Mouse (Mus musculus) stomach, embryonic 16.5 days (tissue): ENCODE results near the gene Spink4. TPM values are rescaled to one million over a fixed set of nuclear protein-coding genes. Genes with fewer than 3 reads are reported as not detected.

Experiments used
- ATAC-seq: fragments of 200-750 bp; cut with Nextera tagmentation; 2 replicates; pipeline ENCODE4 v1.8.0; 2017; ENCODE audit warnings: moderate number of reproducible peaks, moderate TSS enrichment; ENCODE audit not compliant: insufficient read depth, low FRiP score
- H3K27ac ChIP-seq: fragments of 300-500 bp; sonication (generic); 2 replicates; pipeline ENCODE4 v1.5.1; 2014; ENCODE audit warnings: low read length
- H3K27me3 ChIP-seq: fragments of 300-500 bp; sonication (generic); 2 replicates; pipeline ENCODE4 v1.6.1; 2014; ENCODE audit warnings: low read length, control low read depth, mixed read lengths; ENCODE audit not compliant: control insufficient read depth, insufficient read depth
- H3K36me3 ChIP-seq: fragments of 300-500 bp; sonication (generic); 2 replicates; pipeline ENCODE4 v1.6.1; 2014; ENCODE audit warnings: low read length; ENCODE audit not compliant: control insufficient read depth, insufficient read depth
- H3K4me1 ChIP-seq: fragments of 300-500 bp; sonication (generic); 2 replicates; pipeline ENCODE4 v1.6.1; 2014; ENCODE audit warnings: low read length, control low read depth, mixed read lengths; ENCODE audit not compliant: control insufficient read depth, insufficient read depth
- H3K4me2 ChIP-seq: fragments of 300-500 bp; sonication (generic); 2 replicates; pipeline ENCODE4 v1.6.1; 2014; ENCODE audit warnings: low read depth, low read length, mixed read lengths
- H3K4me3 ChIP-seq: fragments of 300-500 bp; sonication (generic); replicated peaks from 2 replicates; pipeline ENCODE4 v1.5.1; 2014; ENCODE audit warnings: mild to moderate bottlenecking, low read length
- H3K9ac ChIP-seq: fragments of 300-500 bp; sonication (generic); 2 replicates; pipeline ENCODE4 v1.6.1; 2014; ENCODE audit warnings: low read length
- H3K9me3 ChIP-seq: fragments of 300-500 bp; sonication (generic); replicated peaks from 2 replicates; pipeline ENCODE4 v1.6.1; 2016; ENCODE audit warnings: low read length, control low read depth; ENCODE audit not compliant: control insufficient read depth
- WGBS: fragments of 180-500 bp; shearing (Covaris S2); extraction: QIAGEN DNeasy Blood & Tissue Kit; methylation state at CpG from one replicate; pipeline ENCODE4 v1.1.7; 2014; 5-methylcytosine and 5-hydroxymethylcytosine counted together
- polyA plus RNA-seq: library from polyadenylated mRNA; unstranded; fragments of >200 nt; fragmentation: Nextera tagmentation; extraction: Ambion mirVana; gene quantifications from 2 replicates; pipeline ENCODE4 v1.2.1, GENCODE M21; 2015

Spink4 gene
- polyA plus RNA-seq, 1 experiment from 2014 or later, result 40.3 TPM

DNA sequence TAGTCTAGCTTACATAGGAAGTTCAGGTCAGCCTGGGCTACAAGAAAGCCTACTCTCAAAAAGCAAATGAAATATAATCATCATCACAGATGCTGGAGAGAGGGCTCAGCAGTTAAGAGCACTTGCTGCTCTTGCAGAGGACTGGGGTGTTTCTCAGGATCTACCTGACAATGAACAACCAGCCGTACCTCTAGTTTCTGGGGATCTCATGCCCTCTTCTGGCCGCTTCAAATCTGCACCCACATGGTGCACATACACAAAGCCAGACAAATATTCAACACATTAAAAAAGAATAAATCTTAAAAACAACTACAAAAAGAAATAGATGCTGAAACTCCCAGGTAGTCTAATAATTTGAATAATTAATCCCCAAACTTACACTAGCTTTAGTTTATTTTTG is 24.2 kb upstream of the Spink4 start:
- no peak overlapping the region for H3K4me2 ChIP-seq
- ATAC-seq, result no peak
- no peaks in the 10 kb centered on the region for H3K36me3 ChIP-seq
- no peaks in the 10 kb centered on the region for H3K4me1 ChIP-seq
- peaks cover 7% of the 10 kb centered on the region; the same call in 1 of the 2 replicates for H3K9me3 ChIP-seq
- H3K9ac ChIP-seq, result no peak overlapping the region
- H3K4me3 ChIP-seq, result no peak overlapping the region
- WGBS, result 98% methylated on average over 2 of the region's 2 CpGs
- H3K27me3 ChIP-seq, result no peaks in the 10 kb centered on the region
- no peak overlapping the region for H3K27ac ChIP-seq

DNA sequence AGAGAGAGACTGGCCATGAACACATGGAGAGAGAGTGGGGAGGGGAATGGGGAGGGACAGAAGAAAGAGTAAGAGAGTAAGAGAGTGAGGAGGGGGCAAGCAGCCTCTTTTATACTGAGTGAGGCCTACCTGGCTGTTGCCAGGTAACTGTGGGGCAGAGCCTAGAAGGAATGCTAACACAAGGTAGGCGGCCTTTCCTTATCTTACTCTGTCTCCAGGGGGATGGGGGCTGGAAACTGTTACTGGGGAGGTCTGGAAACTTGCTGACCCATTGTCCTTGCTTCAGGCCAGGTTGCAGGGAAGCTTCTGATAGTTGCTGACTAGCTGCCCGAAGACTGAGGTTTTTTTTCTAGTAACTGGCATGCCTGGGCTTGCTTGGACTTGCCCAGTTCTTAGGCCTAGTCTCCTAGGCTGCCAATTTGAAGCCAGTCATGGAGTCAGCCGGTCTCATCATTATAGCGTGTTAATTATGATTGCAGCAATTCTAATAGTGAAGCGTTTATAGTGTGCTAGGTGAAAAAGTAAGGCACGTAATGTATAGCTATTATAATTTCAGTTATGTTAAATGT is 21.3 kb upstream of the Spink4 start:
- Histone ChIP-seq H3K27me3 (no peaks in the 10 kb centered on the region), H3K9ac (no peak overlapping the region), H3K4me1 (no peaks in the 10 kb centered on the region), H3K36me3 (no peaks in the 10 kb centered on the region), H3K4me2 (no peak overlapping the region), H3K4me3 (no peak overlapping the region), H3K9me3 (peaks cover 7% of the 10 kb centered on the region; the same call in 1 of the 2 replicates), H3K27ac (no peak overlapping the region)
- WGBS, result 79% methylated on average over 6 of the region's 6 CpGs
- ATAC-seq, result peak; percentile 35; the same call in 1 of the 2 replicates

DNA sequence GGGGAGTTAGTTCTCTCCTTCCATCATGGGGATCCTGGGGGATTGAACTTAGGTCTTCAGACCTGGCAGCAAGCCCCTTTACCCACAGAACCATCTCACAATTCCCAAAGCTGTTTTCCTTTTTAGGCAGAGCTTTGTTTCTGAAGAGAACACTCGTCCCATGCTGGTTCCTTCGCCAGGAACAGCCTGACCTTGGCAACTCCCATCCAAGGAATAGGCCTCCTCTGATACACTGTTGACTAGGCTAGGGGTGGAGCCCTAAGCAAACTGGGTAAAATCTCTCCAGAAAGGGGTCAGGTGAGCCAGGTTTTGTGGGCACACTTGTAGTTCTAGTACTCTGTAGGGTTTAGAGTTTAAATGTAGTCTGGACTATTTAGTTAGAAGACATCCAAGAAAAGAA is 20.6 kb upstream of the Spink4 start:
- Histone ChIP-seq H3K27ac (peak overlapping the region; percentile 38; the same call in 1 of the 2 replicates), H3K36me3 (no peaks in the 10 kb centered on the region), H3K4me3 (no peak overlapping the region), H3K9me3 (peaks cover 7% of the 10 kb centered on the region; the same call in 1 of the 2 replicates), H3K4me2 (no peak overlapping the region), H3K9ac (no peak overlapping the region), H3K4me1 (no peaks in the 10 kb centered on the region), H3K27me3 (no peaks in the 10 kb centered on the region)
- ATAC-seq, result peak; percentile 58; the same call in 1 of the 2 replicates
- WGBS, result 55% methylated on average over 2 of the region's 2 CpGs

DNA sequence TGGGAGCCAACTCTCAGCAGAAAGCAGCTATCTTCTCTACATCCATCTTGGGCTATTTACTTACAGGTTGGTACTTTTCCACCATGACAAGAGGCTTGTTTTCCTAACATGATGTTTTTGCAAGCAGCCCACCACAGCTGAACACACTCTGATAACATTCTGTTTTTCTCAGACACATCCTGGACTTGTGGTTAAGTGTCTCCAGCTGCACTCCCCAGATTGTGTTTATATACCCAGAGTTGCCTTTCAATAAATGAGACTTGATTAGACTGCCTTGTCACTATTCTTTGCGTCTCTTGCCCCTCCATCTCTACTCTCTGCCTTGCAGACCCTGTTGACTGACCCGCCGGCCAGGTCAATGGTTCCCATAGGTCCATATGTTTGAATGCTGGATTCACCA is 19.8 kb upstream of the Spink4 start:
- Histone ChIP-seq H3K27me3 (no peaks in the 10 kb centered on the region), H3K36me3 (no peaks in the 10 kb centered on the region), H3K9ac (no peak overlapping the region), H3K9me3 (peaks cover 7% of the 10 kb centered on the region; the same call in 1 of the 2 replicates), H3K4me1 (no peaks in the 10 kb centered on the region), H3K4me3 (no peak overlapping the region), H3K4me2 (no peak overlapping the region), H3K27ac (0 out of 2 replicates have a peak overlapping the region, but pooled peaks have one; percentile 38)
- 86% methylated on average over 3 of the region's 3 CpGs for WGBS
- ATAC-seq, result no peak

DNA sequence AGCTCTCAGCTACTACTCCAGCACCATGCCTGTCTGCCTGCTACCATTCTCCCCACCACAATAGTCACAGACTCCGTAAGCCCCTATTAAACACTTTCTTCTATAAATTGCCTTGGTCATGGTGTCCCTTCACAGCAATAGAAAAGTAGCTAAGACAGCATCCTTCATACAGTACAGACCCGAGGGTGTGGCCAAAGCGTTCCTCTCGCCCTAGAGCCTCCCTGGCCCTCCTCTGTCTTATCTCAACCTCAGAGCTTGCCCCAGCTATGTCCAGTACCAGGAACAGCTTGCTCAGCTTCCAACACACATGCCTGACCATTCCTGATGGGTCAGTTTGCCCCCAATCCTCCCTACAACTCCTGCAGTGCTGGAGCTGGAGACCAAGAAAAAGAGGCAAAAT is 19.2 kb upstream of the Spink4 start:
- Histone ChIP-seq H3K27me3 (no peaks in the 10 kb centered on the region), H3K27ac (no peak overlapping the region), H3K9me3 (peaks cover 4% of the 10 kb centered on the region; the same call in 1 of the 2 replicates), H3K4me3 (no peak overlapping the region), H3K36me3 (no peaks in the 10 kb centered on the region), H3K9ac (no peak overlapping the region), H3K4me2 (no peak overlapping the region), H3K4me1 (no peaks in the 10 kb centered on the region)
- WGBS, result 92% methylated on average over 4 of the region's 4 CpGs
- ATAC-seq, result no peak

DNA sequence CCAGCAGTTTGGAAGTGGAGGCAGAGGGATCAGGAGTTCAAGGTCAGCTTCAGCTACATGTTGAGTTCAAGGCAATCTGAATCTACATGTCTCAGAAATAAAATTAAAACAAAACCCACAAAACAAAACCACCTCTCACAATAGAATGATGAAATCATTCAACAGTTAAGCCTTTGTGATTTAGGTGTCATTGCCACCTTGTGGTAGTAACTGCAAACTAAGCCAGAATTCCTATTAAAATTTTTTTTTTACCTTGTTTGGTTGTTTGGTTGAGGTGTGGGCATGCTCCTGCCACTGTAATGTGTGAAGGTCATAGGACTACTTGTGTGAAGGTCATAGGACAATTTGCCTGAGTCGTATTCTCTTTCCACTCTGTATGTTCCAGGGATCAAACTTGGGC is 13.6 kb upstream of the Spink4 start:
- no peaks in the 10 kb centered on the region for H3K36me3 ChIP-seq
- H3K27me3 ChIP-seq, result no peaks in the 10 kb centered on the region
- H3K9ac ChIP-seq, result no peak overlapping the region
- no peak for ATAC-seq
- no peaks in the 10 kb centered on the region for H3K9me3 ChIP-seq
- H3K27ac ChIP-seq, result no peak overlapping the region
- WGBS, result 52% methylated on average over 1 of the region's 1 CpGs
- no peak overlapping the region for H3K4me2 ChIP-seq
- peaks cover 4% of the 10 kb centered on the region; the same call in 1 of the 2 replicates for H3K4me1 ChIP-seq
- no peak overlapping the region for H3K4me3 ChIP-seq

DNA sequence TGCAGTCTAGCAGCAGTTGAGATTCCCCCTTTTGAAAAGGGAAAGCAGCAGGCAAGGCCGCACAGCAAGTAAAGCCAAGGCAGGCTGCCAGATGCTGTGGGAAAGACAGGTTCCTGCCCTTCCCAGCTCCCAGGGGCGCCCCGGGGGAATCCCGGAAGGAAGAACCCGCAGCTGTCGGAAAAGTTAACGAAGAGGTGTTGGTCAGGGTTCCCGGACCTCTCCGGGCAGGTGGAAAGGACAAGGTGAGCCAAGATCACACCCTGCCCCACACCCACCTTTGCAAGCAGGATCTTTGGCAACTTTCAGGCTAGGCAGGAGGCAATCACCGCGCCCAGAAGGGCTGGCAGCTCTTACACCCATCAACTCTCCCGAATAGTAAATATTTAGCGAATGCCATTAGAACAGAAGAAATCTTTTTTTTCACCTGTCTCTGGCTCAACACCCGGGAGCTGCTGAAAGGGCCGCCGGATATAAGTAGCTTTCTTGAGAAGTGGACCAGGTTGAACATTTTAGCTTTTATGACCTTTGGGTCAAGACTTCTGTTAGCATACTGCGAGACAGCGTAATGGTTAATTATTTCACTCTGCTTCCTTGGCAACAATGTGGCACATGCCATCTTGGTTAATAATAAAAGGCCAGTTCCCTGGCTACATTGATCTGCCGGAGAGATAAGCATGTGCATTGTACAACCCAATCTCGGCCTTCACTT is 11.4 kb upstream of the Spink4 start:
- peak overlapping the region; percentile 54 for H3K9ac ChIP-seq
- peak; percentile 76; the same call in 1 of the 2 replicates for ATAC-seq
- peak overlapping the region; percentile 86 for H3K27ac ChIP-seq
- H3K9me3 ChIP-seq, result no peaks in the 10 kb centered on the region
- no peaks in the 10 kb centered on the region for H3K27me3 ChIP-seq
- H3K36me3 ChIP-seq, result no peaks in the 10 kb centered on the region
- H3K4me3 ChIP-seq, result peak overlapping the region; percentile 11; the same call in 1 of the 2 replicates
- WGBS, result 26% methylated on average over 20 of the region's 20 CpGs
- H3K4me1 ChIP-seq, result peaks cover 4% of the 10 kb centered on the region; the same call in 1 of the 2 replicates
- H3K4me2 ChIP-seq, result peak overlapping the region; percentile 32

DNA sequence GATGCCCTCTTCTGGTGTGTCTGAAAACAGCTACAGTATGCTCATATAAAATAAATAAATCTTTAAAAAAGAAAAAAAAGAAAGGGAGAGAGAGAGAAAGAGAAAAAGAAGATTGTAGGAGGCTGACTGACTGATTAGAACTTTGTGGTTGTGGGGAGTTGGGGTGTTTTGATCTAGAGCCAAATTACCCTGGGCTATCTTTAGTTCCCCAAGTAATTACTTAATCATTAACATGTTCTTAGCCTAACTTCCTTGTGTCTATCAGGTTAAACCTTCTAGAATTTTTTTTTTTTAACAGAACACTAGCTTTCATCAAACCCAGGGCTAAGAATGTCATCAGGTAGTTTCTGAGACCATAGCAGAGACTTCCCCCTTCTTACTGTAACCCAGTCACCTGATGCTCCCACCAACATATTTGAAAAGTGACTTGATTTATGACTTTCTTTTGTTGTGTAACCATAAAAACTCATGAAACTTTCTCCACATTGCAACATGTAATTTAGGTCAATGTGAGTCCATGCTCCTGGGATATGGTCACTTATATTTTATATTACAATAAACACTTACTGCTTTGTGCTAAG is 5.5 kb upstream of the Spink4 start:
- no peak overlapping the region for H3K4me2 ChIP-seq
- no peaks in the 10 kb centered on the region for H3K36me3 ChIP-seq
- no peak overlapping the region for H3K4me3 ChIP-seq
- H3K9me3 ChIP-seq, result no peaks in the 10 kb centered on the region
- ATAC-seq, result no peak
- no peak overlapping the region for H3K27ac ChIP-seq
- no peak overlapping the region for H3K9ac ChIP-seq
- no peaks in the 10 kb centered on the region for H3K27me3 ChIP-seq
- H3K4me1 ChIP-seq, result no peaks in the 10 kb centered on the region

DNA sequence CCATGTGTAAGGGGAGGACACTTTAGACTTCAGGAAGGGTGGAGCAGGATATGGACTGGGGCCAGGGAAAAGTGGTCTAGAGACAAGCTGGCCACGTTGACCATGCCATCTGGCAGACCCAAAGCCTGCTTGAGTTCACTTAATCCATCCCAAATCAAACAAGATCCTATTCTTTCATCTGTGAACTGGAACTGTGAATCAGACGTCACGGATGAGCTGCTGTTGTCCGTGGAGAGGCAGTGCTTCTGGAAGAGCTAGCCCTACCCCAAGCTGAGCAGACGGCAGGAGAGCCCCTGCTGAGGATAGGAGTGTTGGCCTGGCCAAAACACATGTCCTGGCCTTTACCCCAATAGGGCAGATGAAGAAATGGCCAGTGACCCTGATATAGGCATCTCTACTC is 3.9 kb upstream of the Spink4 start:
- 0 out of 2 replicates have a peak, but pooled peaks cover 3% of the 10 kb centered on the region for H3K4me1 ChIP-seq
- H3K4me3 ChIP-seq, result no peak overlapping the region
- H3K27me3 ChIP-seq, result no peaks in the 10 kb centered on the region
- H3K9me3 ChIP-seq, result no peaks in the 10 kb centered on the region
- no peak overlapping the region for H3K9ac ChIP-seq
- no peak overlapping the region for H3K27ac ChIP-seq
- no peak overlapping the region for H3K4me2 ChIP-seq
- 67% methylated on average over 5 of the region's 5 CpGs for WGBS
- no peaks in the 10 kb centered on the region for H3K36me3 ChIP-seq
- ATAC-seq, result no peak
